Mouse (Mus musculus) spleen, postnatal 36 days (tissue): ENCODE data around the gene Maml2.

Experiments used
- DNase-seq, 2 experiments: peaks; one replicate each; pipeline ENCODE4 v3.0.0; 2022; ENCODE audit warnings: low spot score in 2 of 2, mixed read lengths in 1 of 2

Gene Maml2

DNA sequence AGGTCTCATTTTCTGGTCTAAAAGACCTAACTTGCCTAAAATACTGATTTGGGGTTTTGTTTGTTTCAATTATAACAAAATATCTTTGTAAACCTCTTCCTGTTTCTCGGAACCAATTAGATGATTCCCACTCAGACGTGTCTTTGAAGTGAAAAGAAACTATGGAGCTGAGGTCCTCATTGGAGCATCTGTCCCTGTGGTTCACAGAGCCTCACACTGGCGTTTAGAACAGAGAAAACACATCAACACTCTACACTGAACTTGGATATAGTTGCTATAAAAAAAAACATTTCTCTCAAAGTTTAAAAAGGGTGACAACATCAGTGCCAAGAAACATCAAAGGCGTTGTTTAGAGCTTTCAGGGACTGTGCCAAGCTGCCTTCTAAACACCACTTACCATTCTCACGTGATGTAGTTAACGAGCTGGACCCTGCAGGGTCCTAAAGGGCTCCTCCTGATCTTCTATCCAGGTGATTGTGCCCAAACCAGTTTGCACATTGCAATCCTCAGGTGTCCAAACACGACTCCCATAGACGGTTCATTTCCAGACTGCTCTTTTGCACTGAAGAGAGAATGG lies 309.9 kb downstream of the Maml2 start:
- no peak for DNase-seq

DNA sequence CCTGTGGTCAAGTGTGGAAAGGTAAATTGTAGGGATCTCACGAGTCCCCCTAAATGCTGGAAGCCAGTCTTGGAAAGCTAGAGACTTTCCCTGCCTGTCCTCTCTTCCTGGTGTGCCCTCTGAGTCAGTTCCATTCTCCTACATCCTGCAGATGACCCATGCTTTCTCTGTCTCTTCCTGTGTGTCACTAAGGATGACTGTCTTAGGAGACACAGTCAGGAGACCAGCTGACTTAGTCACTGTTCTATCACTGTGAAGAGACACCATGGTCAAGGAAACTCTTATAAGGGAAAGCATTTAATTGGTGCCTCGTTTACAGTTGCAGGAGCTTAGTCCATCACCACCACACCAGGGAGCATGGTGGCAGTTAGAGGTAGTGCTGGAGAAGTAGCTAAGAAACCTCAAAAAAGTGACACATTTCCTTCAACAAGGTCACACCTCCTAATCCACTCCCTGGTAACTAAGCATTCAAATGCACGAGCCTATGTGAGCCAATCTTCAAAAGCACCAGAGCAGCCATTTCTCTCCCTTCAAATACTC lies 310.8 kb downstream of the Maml2 start:
- DNase-seq = no peak

DNA sequence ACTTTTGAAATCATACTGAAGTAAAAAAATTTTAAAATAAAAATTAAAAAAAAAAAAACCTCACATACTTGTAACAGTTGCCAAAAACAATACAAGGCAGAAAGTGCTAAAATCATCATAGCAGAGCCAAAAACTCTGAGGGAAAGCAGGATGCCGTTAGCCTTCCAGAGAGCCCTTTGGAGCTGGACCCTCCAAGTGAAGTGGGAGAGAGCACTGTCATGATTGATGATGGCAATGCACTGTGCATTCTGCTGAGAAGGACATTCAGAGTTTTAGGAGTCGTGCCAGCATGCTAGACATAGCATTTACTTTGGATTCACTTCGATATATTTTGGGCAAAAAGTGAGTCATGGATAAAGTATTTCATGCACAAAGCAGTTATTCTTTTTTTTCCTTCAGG lies 313.8 kb downstream of the Maml2 start:
- no peak for DNase-seq

DNA sequence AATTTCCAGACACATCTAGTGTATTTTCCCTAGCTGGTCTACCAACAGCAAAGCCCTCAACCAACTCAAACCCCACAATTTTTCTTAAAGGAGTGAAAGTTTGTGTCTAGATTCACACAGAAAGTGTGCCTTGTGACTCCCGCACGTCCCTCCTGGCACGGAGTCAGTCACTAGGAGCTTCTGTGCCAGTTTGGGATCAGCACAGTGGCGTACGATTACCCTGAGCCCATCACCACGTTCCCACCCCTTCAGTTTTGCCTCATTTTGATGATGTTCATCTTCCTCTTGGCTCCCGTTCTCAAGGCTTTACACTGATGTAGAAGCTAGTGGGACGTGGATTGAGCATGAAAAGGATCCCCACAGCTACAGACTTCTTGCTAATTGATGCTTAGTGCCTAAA lies 314.6 kb downstream of the Maml2 start:
- DNase-seq = no peak

DNA sequence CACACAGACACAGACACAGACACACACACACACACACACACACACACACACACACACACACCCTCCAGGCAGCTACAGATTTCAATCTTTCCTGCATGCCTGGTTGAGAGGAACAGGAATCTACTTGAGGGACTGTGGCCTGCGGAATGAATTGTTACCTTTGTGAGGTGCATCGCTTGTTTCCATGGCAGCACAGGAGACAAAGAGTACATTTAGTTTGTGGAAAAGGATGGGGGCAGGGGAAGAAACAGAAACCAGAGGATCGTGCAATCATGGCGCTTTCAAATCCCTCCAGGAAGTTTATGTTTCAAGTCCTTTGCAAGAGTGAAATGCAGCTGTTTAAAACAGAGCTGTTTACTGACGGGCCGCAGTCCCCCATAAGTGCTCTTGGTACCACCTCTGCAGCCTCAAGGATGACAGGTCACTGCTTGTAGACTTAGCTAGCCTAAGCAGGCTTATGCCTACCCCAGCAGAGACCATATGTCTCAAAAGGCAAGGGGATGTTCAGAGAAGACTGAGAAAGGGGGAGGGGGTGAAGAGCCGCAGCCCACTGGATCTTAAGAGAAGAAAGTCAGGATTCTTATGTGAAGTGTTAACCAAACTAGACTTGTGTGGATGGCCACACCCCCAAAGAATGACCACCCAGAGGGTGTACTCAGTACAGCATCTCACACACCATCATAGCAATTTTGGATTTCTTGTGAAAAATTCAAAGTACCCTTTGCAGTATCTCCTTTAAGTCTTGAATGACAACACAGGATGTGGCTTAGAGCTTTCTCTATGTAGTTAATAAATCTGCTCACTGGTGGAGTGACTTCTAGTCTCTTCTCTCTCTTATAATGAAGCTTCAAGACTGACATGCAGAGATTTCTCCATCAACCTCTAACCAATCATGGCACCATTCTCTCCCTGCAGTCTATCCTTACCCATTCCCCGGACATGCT lies 315.8 kb downstream of the Maml2 start:
- no peak for DNase-seq

DNA sequence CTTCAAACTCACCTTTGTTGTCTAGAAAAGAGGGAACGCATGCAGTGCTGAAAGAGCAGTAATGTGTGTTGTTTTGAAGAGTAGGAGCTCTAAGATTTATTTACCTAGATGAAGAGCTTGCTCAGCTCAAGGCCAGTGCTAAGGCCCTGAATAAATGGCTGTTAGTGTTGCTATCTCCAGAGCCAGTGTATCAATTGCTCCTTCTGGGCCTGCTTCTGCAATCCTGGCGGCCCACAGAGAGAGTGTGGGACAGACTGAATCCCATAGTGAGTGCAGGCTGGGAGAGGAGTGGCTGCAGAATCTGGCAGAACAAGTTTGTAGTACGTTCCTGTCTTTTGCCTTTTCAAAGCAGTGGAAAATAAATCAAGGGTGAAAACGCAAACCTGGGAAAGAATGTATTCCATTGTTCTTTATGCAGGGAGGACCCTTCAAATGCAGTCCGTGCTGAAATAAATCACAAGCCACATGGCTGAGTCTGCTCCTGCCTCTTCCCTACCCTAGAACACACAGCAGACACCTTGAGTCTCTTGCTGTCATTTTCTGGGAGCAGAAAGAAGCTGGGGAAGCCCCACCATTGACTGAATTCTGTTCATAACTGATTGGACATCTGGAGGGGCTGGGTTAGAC lies 318.7 kb downstream of the Maml2 start:
- no peak for DNase-seq

DNA sequence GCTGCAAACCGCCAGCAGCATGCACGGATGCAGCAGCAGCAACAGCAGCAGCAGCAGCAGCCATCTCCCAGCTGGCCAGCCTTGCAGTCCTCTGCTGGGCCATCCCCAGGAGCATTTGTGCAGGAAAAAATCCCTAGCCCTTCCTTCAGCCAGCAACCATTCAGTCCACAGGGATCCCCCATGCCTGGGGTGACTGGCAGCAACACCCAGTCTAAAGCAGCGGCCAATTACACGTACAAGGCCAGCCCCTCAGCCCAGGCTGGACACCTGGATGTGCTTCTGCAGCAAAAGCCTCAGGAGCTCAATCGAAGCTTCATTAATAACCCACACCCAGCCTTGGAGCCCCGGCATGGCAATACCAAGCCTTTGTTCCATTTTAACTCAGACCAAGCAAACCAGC lies 323.0 kb downstream of the Maml2 start:
- no peak for DNase-seq

DNA sequence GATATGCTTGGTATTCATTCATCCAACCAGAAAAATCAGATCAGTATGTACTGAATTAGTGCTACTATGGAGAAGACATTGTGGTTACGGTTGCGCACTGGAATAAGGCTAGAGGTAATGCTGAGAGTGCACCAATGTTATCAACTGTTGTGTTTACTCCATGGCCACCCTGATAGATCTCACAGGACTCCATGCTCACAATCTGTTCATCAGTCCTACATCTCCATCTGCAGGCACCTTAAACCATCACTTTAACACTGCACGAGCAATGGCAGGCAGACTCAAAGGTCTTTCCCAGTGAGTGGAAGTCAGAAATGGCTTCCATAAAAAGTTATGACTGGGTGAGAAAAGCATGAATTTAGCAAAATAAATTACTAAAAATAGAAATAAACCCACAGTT lies 324.2 kb downstream of the Maml2 start:
- no peak for DNase-seq

DNA sequence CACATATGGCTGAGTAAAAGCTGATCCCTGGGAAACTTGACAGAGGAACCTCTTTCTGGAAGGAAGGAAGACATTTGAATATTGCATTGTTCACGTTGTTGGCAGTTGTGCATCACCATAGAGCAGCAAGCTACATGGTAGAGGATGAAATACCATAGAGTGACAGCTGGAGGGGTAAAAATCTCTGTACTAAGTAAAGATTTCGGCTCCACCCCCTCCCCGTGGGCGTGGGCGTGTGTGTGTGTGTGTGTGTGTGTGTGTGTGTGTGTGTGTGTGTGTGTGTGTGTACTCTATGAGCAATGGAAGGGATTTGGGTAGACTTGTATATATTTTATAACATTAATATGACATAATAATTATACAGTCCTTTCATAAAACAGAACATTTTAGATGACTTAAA lies 324.7 kb downstream of the Maml2 start:
- DNase-seq = no peak

DNA sequence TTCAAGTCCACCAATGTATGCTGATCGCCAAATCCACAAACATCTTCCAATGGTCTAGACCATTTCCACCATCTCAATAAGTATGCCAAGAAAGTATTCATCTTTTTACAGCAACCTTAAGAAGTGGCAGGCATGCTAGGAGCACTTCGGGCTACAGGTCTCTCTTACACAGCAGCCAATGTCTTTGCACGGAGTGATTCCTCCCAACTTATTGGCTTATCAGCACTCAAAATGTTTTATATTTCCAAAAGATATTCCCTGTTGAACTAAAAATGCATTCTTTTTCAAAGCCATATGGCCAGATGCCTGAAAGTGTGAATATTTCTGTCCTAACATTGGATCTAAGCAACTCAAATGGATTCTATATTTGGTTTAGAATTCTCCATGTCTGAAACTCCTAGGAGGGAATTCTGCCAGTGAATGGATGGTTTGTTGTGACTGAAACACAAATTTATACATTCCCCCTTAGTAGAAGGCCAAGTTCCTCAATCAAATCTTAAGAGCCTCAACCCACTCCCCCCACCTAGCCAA lies 326.2 kb downstream of the Maml2 start:
- DNase-seq = no peak

DNA sequence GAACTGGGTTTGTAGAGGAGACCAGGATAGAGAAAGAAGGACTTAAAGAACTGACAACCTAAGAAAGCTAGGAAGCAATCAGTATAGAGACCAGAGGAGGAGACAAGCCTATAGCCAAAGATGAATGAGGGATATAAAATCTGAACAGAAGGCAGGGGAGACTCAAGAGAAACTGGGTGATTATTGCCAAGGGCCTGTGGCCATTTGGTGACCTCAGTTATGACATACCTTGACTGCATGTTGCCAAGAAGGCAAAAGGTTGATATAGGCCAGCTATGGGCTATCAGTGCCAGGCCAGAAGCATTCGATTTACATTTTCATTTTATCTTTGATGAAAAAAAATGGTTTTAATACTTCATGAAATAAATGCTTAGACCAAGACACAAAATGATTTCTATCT lies 327.0 kb downstream of the Maml2 start:
- no peak for DNase-seq

DNA sequence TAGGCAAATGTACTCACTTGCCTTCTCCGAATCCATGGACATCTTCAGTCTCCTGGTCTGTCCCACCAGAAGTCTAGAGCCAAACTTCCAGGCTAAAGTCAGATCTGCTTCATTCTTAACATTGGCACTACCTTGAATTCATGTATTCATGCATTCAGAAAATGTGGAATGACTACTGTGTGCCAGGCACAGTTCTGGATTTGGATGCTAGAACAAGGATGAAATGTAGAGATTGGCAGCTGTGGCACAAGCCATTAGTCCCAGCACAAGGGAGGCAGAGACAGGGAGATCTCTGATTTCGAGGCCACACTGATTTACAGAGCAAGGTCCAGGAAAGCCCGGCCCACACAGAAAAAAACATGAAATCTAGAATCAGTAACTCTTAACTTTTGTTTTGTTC lies 327.5 kb downstream of the Maml2 start:
- no peak for DNase-seq

DNA sequence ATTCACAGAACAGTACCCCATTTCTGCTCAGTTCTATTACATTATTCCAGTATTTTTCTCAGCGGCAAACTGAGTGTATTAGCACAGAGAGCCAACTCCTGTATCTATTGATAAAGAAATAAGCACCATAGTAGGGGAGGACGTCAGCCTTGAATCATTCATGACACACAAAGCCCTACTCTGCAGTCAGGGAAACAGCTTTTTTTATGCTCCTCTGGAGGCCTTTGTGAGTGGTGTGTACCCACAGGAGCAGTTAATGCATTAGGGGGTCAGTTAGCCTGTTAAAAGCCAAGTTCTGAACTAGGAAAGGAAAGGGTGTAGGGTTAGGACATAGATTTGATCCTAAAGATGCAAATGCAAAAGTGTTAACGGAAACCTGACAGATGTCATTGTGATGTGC lies 328.7 kb downstream of the Maml2 start:
- DNase-seq = no peak

DNA sequence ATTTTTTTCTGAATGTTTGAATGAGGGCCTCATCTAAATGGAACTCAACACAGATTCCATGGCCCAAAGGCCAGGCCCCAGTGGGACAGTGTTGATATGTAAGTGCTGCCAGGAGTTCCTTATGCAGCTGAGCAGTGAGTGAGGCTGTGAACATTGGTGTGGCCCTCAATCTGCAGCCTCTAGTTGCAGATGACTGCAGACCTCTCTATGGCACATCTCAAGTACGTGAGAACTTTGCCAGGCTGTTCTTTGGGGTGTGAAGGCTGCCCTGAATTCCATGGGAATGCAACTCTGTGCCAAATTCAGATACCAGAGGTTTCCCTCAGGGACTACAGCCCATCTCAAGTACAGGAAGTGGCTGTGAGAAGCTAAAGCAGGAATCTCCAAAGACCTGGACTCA lies 335.6 kb downstream of the Maml2 start:
- no peak for DNase-seq

DNA sequence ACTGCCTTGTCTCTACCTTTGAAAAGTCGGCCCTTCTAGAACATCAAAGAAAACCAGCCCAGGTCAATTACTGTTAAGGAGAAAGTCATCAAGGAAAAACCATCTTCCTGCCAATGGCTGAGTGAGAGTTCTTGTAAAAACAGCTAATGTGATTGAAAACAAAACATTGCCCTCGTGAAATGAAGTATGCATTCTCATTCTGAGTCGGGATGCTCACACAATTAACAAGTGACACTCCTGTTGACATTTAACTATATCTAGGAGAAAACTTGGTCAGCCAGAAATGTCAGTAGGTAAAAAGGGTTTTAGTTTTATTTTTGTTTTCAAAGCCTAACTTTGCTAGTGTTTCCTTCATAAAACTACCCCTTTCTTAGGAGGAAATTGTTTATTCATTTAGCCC lies 341.9 kb downstream of the Maml2 start:
- DNase-seq = no peak

DNA sequence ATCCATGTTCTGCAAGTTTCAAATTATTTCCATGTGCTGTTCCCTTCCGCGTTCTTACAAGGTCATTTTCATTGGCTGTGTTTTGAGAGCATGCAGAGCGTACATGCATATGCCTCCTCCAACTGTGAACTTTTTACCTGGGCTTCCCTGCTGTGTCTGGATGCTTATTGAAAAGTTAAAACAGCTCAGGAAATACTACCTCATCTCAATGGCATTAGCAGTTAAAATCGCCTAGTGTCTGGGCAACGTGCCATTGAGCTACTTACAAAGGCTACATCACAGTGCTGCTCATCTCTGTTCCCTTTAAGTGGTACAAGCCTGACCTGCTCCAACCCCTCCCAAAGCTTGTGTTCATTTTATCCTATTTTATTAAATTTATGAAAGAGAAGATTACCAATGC lies 347.4 kb downstream of the Maml2 start:
- no peak for DNase-seq

DNA sequence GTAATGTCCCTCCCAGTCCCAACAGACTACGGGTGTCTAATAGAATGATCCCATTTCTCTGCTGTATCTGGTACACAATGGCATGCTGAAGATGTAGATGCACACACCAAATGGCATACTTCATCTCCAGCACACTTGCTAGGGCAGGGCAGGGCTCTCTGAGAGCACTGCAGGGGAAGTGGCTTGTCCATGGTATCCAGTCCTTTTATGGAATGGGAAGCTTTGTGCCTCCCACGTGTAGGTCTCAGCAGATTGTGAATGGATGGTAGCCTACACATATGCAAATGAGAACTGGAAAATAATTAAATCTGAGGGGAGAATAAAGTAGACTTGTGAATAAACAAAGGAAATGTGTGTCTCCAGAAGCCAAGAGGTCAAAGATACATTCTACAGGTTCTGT lies 353.3 kb downstream of the Maml2 start:
- DNase-seq = no peak

DNA sequence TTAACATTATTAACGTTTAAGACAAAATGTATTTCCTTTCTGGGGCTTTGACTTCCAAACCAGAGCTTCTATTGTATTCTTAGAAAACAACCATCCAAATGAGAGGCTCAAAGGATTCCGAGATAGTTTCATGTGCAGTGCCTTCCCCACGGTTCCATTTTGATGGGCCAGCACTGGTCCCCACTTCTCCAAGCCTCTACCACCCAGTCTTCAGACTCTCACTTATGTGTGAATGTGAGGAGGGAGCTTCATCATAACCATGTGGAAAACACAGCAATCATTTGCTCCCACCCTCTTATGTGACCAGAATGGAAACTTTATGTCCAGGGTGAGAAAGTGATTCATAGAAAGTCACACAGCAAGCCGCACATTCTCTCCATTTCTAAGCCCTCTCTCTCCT lies 354.1 kb downstream of the Maml2 start:
- DNase-seq = no peak

DNA sequence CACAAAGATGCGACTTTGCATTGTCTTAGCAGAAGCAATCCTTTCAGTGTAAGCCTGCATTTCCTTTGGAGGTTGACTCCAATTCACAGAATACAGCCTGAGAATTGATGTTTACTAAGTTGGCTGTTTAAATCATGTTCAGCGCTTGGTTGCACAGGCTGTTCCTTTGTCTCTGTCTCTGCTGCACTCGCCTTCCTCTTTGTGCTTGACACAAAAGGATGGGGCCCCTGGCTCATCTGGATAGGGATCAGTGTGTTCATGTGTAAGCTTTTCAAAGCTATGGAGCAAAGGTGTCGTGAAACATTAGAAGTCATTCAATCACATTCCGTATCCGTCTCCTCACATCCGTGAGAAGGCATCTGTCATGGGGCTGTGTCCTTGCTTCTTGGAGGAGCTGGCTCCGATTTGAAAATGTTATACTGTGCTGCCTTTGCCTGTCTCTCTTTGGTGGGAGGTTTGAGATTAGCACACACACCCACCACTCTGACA lies 354.7 kb downstream of the Maml2 start:
- no peak for DNase-seq

DNA sequence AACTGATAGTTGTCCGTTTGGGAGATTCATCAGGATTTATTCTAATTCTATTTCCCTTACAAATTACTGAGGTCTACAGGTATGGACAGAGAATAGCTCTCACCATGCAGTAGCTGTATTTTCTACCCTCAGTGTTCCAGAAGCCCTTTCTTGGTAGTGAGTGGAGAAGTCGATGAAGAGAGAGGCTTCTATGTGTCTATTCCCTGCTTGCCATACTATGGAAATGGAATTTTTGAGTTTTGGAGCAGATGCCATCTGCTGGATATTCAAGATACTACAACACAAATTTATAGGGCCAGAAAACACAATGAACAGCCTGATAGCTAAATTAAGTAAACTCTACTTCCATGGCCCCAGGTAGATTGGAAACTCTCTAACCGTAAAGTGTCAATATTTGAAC lies 355.2 kb downstream of the Maml2 start:
- no peak for DNase-seq

DNA sequence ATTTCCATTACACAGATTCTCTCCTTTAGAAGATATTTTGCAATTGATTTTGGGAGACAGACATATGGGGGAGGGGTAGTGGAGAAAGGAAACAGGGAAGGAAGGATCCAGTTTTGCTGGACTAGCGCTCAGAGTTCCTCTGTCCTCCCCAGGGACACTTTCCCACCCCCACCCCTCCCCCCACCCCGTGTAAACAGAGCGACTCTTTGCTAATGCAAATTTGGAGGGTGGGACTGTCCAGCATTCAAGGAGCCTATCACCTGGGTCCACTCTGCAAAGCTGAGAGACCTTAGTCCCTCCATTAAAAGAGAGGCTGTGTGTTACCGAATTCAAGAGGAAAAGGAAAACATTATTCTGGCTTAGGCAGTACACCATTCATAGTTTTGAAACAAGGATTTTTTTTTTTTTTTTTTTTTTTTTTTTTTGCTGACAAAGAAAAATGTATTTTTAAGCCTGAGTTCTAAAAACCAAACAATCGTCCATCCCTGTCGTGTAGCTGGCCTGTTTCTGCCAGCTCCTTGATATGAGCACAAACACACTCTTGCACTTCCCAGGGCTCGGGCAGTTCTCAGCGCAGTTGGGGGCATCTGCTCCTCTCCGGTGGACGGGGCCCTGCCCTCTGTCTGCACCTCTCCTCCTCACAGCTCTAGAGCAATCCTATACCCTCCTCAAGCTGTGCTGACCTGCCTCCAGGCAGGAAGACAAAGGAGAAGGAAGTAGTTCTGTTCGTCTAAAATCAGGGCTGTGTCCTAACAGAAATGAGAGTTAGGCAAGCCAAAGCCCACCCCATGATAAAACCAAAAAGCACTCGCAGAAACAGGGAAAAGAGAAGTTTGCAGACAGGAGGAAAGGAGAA lies 364.2 kb downstream of the Maml2 start:
- no peak for DNase-seq
